Mouse (Mus musculus): ENCODE measurements around the gene Twnk.

GRCm38 (mm10) chr19:45040214-45040613 is 34.8 kb downstream of the Twnk start:
- TF ChIP-seq CTCF (IDR thresholded peaks at IDR 0.05), result no peak
- no peak for TF ChIP-seq EP300 (IDR thresholded peaks at IDR 0.05)

All from lung, postnatal 0 days (tissue).